Mouse (Mus musculus) thymus, postnatal 10 days (tissue): ENCODE measurements around the gene Qars.
A peak's percentile ranks its signal among the peaks of the same experiment; 100 is the strongest.

Source experiments
- DNase-seq, 2 experiments: peaks; one replicate each; pipeline ENCODE4 v3.0.0; 2021; ENCODE audit warnings: low spot score in 2 of 2

The Qars gene

GRCm38 (mm10) chr9:108507619-108508434 lies at the start of gene Qars:
TSS of gene Qars (plus strand) at chr9:108507706.
- DNase-seq: peak; percentile 92

GRCm38 (mm10) chr9:108459939-108460318 lies 47.6 kb upstream of the Qars start:
- DNase-seq: no peak

GRCm38 (mm10) chr9:108460319-108461178 lies 47.0 kb upstream of the Qars start, which contains the start of gene Ccdc71:
TSS of gene Ccdc71 (plus strand) at chr9:108460527.
- peak; percentile 82 to 86 for DNase-seq

GRCm38 (mm10) chr9:108461181-108461631 lies 46.3 kb upstream of the Qars start, which contains the start of gene Klhdc8b:
TSS of gene Klhdc8b (minus strand) at chr9:108461581.
- DNase-seq: no peak

GRCm38 (mm10) chr9:108461675-108462074 lies 45.8 kb upstream of the Qars start:
- DNase-seq: no peak

DNA sequence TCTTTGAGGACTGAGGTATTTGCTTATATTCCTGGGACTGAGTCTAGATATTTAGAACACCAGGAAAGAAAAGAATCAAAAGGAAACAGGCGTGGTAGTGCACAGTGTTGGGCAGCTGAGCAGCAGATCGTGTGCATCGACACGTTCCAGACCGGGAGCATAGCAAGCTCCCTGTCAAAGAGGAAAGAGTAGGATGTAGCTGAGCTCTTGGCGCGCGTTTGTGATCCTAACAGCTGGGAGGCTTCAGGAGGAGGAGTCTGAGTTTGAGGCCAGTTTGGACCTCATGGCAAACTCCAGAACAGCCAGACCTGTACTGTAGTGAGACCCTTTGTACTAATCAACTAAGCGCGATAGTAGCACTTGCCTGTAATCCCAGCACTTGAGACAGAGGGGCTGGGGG lies 45.3 kb upstream of the Qars start:
- DNase-seq: no peak

- DNase-seq: no peak
These were observed 43.8 kb upstream of the Qars start for GRCm38 (mm10) chr9:108463713-108464112.

- DNase-seq: no peak
These were observed 41.3 kb upstream of the Qars start for GRCm38 (mm10) chr9:108466219-108466618.

DNA sequence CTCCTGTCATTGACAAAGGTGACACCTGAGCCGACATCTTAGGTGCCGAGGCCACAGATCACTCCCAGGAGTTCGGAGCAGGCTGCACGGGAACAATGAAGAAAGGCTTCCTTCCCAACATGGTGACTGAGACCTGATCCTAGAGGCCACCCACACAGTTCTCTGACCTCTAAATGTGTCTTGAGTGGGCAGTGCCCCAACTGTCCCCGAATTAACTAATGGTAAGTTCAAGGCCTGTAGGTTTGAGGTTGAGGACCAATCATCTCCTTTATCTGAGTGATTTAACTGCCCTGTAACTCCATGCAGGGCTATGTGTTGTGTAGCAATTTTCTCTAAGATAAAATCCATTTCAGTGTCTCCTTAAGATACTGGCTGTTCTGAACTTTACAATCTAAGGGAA lies 38.1 kb upstream of the Qars start:
- no peak for DNase-seq

DNA sequence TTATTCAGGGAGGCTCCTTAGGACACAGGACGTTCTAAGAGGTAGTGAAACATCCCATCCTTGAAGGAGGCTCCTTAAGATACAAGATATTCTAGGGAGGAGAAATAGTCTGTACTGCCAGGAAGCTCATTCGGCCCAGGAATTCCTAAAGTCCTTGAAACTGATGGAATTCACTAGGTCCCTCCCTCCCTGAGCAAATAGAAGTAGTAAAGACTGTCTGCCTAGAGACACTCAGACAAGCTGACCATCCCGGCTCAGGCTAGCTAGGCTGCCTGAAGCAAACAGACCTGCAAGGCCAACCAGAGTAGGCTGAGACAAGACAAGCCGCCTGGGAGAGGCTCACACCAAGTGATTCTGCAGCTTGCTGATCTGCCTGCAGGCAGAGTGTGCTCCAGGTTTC lies 37.7 kb upstream of the Qars start:
- DNase-seq: no peak

- no peak for DNase-seq
These were observed 33.0 kb upstream of the Qars start for GRCm38 (mm10) chr9:108474528-108474927.

DNA sequence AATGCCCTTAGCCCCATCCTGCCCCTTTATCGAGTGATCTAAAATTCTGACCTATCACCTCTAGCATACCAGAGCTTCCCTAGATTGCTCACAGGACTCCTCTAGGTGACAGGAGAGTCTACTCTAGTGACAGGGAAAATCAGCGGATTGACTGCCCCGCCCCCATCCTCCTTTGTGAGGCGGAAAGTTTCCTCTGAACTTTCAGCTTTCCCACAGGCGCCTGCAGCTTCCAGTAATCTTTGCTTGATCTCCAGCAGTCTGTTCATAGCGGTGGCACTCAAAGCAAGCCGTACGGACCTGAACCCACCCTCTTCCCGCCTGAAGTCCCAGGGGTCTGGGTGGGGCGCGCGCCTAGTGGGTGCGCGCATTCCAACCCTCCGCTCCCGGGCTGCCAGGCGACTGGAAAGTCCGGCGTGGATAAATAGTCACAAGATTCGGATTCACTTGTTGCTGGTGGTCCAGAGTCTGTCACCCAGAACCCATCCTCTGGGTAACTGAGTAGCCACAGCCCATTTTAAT lies 28.8 kb upstream of the Qars start:
- DNase-seq: no peak

GRCm38 (mm10) chr9:108479241-108479640 lies 28.3 kb upstream of the Qars start:
- no peak for DNase-seq

DNA sequence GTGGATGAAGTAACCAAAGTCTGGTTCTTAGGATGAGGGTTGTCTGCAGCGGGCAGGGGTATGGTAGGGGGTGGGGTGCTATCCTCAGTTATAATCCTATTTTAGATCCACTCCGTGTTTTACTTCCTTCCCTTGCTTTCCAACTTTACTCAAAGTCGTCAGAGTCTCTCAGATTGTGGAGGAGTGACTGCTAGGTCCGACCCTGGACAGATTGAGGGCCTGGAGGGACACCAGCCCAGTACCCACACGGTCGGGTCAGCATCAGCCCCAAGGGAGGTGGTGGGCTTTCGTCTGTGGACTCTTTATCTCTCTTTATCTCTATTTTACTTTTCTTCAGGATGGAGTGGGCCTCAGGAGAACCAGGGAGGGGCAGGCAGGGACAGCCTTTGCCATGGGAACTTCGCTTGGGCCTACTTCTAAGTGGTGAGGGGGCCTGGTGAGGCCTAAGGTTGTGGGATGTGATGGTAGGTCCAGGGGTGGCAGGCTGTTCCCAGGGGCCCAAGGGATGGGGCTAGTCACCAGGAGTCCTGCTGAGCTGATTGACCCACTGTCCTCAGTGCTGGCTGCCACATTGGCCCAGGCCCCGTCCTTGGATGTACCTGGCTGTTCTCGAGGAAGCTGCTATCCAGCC lies 27.7 kb upstream of the Qars start, which contains the start of gene Lamb2:
Lamb2 (plus strand) TSS at position 16 of the 631 bp plus-strand sequence.
- peak in 1 of 2 experiments; percentile 45 for DNase-seq

- no peak for DNase-seq
These were observed 26.5 kb upstream of the Qars start for GRCm38 (mm10) chr9:108480813-108481519.

DNA sequence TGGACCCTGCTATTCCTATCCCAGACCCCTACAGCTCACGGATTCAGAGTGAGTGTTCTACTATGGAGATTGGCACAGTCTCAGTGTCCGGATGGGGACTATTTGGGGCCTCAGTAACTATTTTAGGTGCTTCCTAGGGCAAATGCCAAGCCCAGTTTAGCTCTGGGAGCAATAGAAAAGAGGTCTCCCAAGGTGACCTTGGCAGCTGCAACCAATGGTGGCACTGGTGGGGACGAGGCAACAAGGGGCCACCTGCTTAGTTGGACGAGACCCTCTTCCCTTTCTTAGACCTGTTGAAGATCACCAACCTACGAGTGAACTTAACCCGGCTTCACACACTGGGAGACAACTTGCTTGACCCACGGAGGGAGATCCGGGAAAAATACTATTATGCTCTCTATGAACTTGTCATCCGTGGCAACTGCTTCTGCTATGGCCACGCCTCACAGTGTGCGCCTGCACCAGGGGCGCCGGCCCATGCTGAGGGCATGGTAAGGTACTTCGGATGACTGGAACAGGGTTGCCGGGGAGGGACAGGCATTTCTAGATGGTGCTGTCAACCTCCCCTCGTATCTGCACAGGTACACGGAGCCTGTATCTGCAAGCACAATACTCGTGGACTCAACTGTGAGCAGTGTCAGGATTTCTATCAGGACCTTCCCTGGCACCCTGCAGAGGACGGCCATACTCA lies 25.8 kb upstream of the Qars start:
- DNase-seq: no peak

GRCm38 (mm10) chr9:108483051-108483790 lies 24.3 kb upstream of the Qars start:
- DNase-seq: no peak

DNA sequence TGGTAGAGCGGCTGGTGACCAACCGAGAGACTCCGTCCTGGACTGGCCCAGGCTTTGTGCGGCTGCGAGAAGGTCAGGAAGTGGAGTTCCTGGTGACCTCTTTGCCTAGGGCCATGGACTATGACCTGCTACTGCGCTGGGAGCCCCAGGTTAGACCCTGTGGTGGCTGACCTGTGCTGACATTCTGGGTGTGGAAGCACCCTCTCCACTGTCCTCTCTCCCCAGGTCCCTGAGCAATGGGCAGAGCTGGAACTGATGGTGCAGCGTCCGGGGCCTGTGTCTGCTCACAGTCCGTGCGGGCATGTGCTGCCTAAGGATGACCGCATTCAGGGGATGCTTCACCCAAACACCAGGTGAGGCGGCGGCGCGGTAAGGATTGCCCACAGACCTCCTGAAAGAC lies 23.5 kb upstream of the Qars start:
- no peak for DNase-seq

GRCm38 (mm10) chr9:108485301-108485875 lies 22.1 kb upstream of the Qars start:
- DNase-seq: no peak
